Mouse (Mus musculus) lung, adult 2 months (tissue): ENCODE measurements around the gene Elmo1. TPM values are rescaled to one million over a fixed set of nuclear protein-coding genes. Genes with fewer than 3 reads are reported as not detected.

Experiments
- DNase-seq: peaks from one replicate; pipeline ENCODE4 v3.0.0; 2022
- H3K4me1 ChIP-seq: fragments of 200-500 bp; 2 replicates; pipeline ENCODE4 v1.6.1; 2011; ENCODE audit warnings: low read length; ENCODE audit not compliant: control insufficient read depth, insufficient read depth
- H3K4me3 ChIP-seq: fragments of 200-500 bp; replicated peaks from 2 replicates; pipeline ENCODE3; 2011; ENCODE audit warnings: low read depth, mild to moderate bottlenecking, control low read depth, low read length; ENCODE audit errors: extremely low read depth
- CTCF ChIP-seq: fragments of 200-500 bp; IDR thresholded peaks from 2 replicates; pipeline ENCODE4 v1.5.1; 2011; ENCODE audit warnings: mild to moderate bottlenecking, low read length, control low read depth; ENCODE audit not compliant: insufficient read depth
- POLR2A ChIP-seq: fragments of 200-500 bp; IDR thresholded peaks from 2 replicates; pipeline ENCODE4 v1.6.1; 2011; ENCODE audit warnings: low read depth, mild to moderate bottlenecking, control low read depth, low read length, borderline replicate concordance; ENCODE audit errors: extremely low read depth
- WGBS: fragments of 180-500 bp; shearing (Covaris S2); methylation state at CpG from one replicate; pipeline ENCODE4 v1.1.7; 2018; 5-methylcytosine and 5-hydroxymethylcytosine counted together
- polyA plus RNA-seq: library from polyadenylated mRNA; depleted of rRNA; stranded (reverse); fragments of >200 nt; gene quantifications from 2 replicates; pipeline ENCODE4 v1.2.3, GENCODE M21; 2012

The Elmo1 gene
- polyA plus RNA-seq, 1 experiment, result 28.3 TPM

GRCm38 (mm10) chr13:20173987-20174654, 83.7 kb downstream of the Elmo1 start:
- Histone ChIP-seq H3K4me3 (no peak overlapping the region), H3K4me1 (peaks cover 10% of the 10 kb centered on the region)
- TF ChIP-seq POLR2A (no peak), CTCF (no peak)
- no peak for DNase-seq
- WGBS, result 16% methylated on average over 10 of the region's 10 CpGs

DNA sequence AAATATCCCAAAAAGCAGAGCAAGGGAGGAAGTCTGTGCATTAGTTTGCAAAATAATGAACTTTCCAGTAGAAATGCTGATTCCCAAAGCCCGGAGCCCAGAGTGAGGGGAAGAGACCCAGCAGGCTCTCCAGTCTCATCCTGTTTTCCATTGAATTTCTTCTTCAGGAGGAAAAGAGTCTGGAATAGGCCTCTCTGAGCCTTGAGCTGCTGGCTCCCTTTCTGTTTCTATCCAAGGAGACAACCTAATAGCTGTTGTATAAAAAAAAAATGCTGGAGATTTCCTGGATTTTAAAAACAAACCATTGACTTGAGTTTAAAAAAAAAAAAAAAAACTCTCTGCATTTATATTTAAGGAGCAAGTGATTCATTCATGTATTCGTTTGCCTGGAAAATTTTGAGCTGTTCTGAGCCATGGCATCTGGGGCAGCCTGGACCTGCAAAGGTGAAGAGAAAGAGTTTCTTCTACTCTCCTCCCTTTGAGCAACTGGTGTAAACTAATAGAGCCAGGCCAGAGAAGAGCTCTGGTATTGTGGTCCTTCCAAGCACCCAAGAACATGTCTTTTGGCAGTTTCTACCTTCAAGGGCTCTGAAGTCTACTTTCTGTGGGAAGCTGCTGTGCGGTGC, 84.4 kb downstream of the Elmo1 start:
- no peak overlapping the region for H3K4me3 ChIP-seq
- no peak for DNase-seq
- peaks cover 10% of the 10 kb centered on the region for H3K4me1 ChIP-seq
- no peak for TF ChIP-seq CTCF
- TF ChIP-seq POLR2A, result no peak
- whole genome bisulfite sequencing, result 29% methylated on average over 3 of the region's 3 CpGs

- WGBS, result 75% methylated on average over 5 of the region's 5 CpGs
- no peak for TF ChIP-seq CTCF
- no peak for TF ChIP-seq POLR2A
- H3K4me1 ChIP-seq, result peaks cover 22% of the 10 kb centered on the region
- H3K4me3 ChIP-seq, result no peak overlapping the region
- DNase-seq, result no peak
Observed at GRCm38 (mm10) chr13:20180738-20181137, 90.3 kb downstream of the Elmo1 start.

DNA sequence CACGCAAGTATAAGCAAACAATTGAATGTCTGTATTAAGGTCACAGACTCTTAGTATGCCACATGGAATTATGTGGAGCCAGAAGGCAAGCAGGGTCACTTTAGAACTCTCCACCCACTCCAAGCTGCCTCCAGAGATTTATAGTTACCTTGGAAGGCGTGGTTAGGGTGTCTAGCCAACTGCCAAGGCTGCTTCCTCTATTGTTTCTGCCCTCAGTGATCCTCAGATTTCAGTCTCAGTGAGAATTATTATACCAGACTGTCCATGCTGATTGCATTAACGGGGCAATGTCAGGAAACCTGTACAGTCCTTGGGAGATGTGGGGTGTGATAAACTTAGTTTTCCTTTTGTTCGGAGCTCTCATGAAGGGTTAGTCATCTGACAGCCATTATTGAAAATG, 90.9 kb downstream of the Elmo1 start:
- H3K4me3 ChIP-seq, result no peak overlapping the region
- TF ChIP-seq POLR2A (no peak), CTCF (no peak)

DNA sequence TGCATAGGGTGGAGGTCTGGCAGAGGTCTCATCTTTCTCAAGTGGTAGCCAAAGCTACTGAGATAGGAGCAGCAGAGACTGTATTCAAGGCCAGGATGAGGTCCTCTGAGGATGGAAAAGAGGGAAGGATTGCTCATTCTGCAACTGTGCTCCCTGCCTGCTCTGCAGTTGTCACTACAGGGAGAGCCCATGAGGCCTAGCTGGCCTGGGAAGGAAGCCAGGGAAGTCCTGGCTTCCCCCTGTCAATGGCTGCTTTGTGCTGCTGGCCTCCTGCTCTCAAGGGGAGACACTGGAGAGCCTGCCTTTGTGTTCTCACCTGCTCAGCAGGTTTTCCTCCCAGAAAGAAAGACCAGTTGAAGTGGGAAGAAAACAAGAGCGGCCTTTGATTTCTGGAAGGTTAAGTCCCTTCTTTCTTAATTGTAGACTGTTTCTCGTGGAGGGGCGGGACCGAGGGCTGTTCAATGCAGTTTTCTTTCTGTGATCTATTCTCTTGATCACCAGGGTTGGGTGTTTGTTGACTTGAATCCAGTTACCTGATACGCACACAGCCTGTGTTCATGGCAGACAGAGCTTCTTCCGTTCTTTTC, 91.9 kb downstream of the Elmo1 start:
- DNase-seq, result no peak
- H3K4me3 ChIP-seq, result no peak overlapping the region
- no peak for TF ChIP-seq POLR2A
- no peak for TF ChIP-seq CTCF
- 70% methylated on average over 6 of the region's 6 CpGs for WGBS
- peaks cover 22% of the 10 kb centered on the region for H3K4me1 ChIP-seq

More for the DNA sequence above, 90.9 kb downstream of the Elmo1 start:
- H3K4me1 ChIP-seq, result peaks cover 22% of the 10 kb centered on the region
- WGBS, result 40% methylated on average over 4 of the region's 4 CpGs
- no peak for DNase-seq

DNA sequence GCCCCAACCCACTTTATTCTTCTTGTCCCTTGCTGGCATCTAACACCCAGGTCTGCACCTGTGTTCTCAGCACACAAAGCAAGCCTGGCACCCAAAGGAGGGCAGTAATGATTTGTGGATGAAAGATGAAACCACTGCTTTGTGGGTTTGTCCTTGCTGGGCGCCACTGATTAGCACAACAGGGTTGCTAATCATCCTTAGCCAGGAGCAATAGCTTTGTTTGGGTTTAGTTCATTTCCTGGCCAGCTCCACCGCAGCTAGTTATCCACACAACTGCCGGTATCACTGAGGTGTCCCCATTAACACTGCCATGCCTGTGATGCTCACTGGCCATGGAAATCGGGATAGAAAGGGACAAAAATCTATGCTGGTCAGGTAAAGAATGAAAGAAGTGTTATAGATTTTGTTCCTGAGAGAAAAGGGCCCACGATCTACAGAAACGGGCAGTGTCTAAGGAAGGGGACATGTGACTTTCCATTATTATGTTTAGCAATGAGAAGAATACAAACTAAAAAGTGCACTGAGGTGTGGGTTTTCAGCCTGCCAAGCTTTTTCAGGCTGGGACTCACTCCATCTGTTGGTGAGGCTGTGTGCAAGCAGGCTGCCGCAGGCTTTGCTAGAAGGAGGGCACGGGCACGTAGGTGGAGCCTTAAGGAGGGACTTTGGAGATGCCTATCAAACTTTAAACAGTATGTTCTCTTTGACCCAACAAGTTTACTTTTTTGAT, 93.3 kb downstream of the Elmo1 start:
- Histone ChIP-seq H3K4me3 (no peak overlapping the region), H3K4me1 (peaks cover 28% of the 10 kb centered on the region)
- TF ChIP-seq CTCF (peak; percentile 66), POLR2A (no peak)
- 13% methylated on average over 9 of the region's 9 CpGs for WGBS
- no peak for DNase-seq

DNA sequence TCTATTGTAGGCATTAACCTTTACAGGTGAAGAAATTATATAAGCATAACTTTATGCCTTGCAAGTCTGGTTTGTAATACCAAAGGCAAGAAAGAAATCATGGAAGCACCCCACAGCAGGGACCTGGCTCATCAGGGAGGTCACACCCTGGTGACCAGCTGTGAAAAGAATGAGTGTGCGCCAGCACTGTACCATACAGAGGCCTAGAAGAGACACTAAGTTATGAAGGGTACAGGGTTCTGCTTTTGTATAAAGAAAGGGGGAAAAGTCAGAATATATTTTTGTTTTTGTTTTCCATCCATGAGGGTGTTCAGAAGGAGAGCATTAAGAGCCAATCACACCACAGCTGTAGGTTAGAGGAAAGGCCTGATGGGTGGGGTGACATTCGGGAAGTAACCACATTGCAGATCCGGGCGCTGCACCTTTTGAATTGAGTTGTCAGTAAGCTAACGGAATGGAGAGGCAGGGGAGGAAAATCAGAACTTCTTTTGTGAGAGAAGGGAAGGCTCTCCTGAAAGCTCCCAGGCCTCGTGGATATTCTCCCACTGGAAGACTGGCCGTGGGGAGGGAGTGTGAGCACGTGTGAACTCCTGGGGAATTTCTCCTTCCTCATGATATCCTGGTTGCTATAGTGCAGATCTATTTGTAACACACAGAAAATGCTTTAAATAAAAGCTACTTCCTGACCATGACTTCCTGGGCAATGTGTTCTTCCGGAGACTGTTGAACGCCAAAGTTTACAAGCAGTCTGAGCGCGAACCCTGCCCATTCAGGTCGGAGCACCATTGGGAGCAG, 94.0 kb downstream of the Elmo1 start:
- H3K4me3 ChIP-seq, result peak overlapping the region; percentile 14
- WGBS, result 38% methylated on average over 13 of the region's 13 CpGs

GRCm38 (mm10) chr13:20185034-20185846, 94.8 kb downstream of the Elmo1 start:
- DNase-seq, result no peak
- no peak; the same call in 1 of the 2 replicates for TF ChIP-seq CTCF
- TF ChIP-seq POLR2A, result no peak
- 54% methylated on average over 20 of the region's 20 CpGs for WGBS
- Histone ChIP-seq H3K4me3 (peak overlapping the region; percentile 61), H3K4me1 (peaks cover 28% of the 10 kb centered on the region)

More for the DNA sequence above, 94.0 kb downstream of the Elmo1 start:
- H3K4me1 ChIP-seq, result peaks cover 28% of the 10 kb centered on the region
- DNase-seq, result no peak
- 0 out of 2 replicates have a peak, but pooled peaks have one; percentile 5 for TF ChIP-seq POLR2A
- no peak for TF ChIP-seq CTCF
